Mouse (Mus musculus) CH12.LX (cell line): Measurements from ENCODE around the gene Pnpla6.

ENCODE experiments used
- CHD2 ChIP-seq: IDR thresholded peaks from 2 replicates; pipeline ENCODE4 v1.6.1; 2011; ENCODE audit warnings: low read length, improper control_type of control experiment
- CTCF ChIP-seq, 2 experiments: IDR thresholded peaks in 1 of 2; conservative IDR thresholded peaks in 1 of 2; 2 replicates each; pipeline ENCODE4 v1.5.1; 2011 to 2012; ENCODE audit warnings: low read depth in 2 of 2, low read length in 2 of 2, improper control_type of control experiment in 1 of 2, inconsistent platforms in 1 of 2, mild to moderate bottlenecking in 1 of 2, moderate library complexity in 1 of 2
- E2F4 ChIP-seq: IDR thresholded peaks from 2 replicates; pipeline ENCODE4 v1.6.1; 2011; ENCODE audit warnings: low read depth, low read length, improper control_type of control experiment; ENCODE audit not compliant: insufficient replicate concordance
- GABPA ChIP-seq: IDR thresholded peaks from 2 replicates; pipeline ENCODE4 v1.6.1; 2012; ENCODE audit warnings: low read depth, low read length, improper control_type of control experiment, inconsistent platforms; ENCODE audit not compliant: insufficient replicate concordance
- IRF4 ChIP-seq: IDR thresholded peaks from 2 replicates; pipeline ENCODE4 v1.6.1; 2014; ENCODE audit warnings: low read depth, mild to moderate bottlenecking, inconsistent platforms, low read length, improper control_type of control experiment
- KAT2A ChIP-seq: IDR thresholded peaks from 2 replicates; pipeline ENCODE4 v1.6.1; 2012; ENCODE audit warnings: low read length, improper control_type of control experiment, inconsistent platforms; ENCODE audit not compliant: insufficient replicate concordance
- MEF2A ChIP-seq: IDR thresholded peaks from 2 replicates; pipeline ENCODE4 v1.6.1; 2014; ENCODE audit warnings: low read depth, mild to moderate bottlenecking, inconsistent platforms, low read length, improper control_type of control experiment, borderline replicate concordance
- NELFE ChIP-seq: IDR thresholded peaks from 2 replicates; pipeline ENCODE4 v1.6.1; 2011; ENCODE audit warnings: low read depth, low read length, improper control_type of control experiment
- NRF1 ChIP-seq: IDR thresholded peaks from 2 replicates; pipeline ENCODE4 v1.6.1; 2014; ENCODE audit warnings: low read depth, mild to moderate bottlenecking, inconsistent platforms, low read length, improper control_type of control experiment, moderate library complexity
- POLR2A ChIP-seq: IDR thresholded peaks from 2 replicates; pipeline ENCODE4 v1.6.1; 2011; ENCODE audit warnings: low read depth, mild to moderate bottlenecking, improper control_type of control experiment, low read length
- POLR2AphosphoS2 ChIP-seq: IDR thresholded peaks from 2 replicates; pipeline ENCODE4 v1.6.1; 2011; ENCODE audit warnings: low read depth, low read length, improper control_type of control experiment

DNA sequence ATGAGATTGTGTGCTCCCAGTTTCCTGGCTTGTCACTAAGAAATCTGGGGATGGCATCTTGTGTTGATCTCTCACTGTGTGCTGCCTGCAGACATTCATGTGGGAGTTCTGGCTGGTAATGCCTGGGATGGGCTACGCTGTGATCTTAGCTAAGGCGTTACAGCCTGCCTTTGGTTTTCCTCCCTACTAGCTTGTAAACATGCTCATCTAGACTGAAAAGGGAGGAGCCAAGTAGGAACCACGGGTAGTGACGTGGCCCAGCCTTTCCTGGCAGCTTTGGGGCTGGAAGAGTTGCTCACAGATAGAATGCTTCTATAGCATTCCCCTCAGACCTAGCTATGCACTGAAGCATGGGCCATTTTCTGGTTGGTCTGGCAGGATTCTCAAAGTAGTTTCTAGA is 13.0 kb upstream of the Pnpla6 start:
- TF ChIP-seq CTCF (conservative IDR thresholded peaks at IDR 0.05 in 1 of 2, IDR thresholded peaks at IDR 0.05 in 1 of 2; ENCODE audit: low read depth in 2 of 2, low read length in 2 of 2) (no peak), CHD2 (no peak), IRF4 (no peak), POLR2A (no peak), NRF1 (no peak), GABPA (no peak), POLR2AphosphoS2 (no peak), KAT2A (no peak), MEF2A (no peak), E2F4 (no peak), NELFE (no peak)
